Mouse (Mus musculus) layer of hippocampus, postnatal 10 days (tissue): ENCODE results near the gene Rnf166. TPM values are rescaled to one million over a fixed set of nuclear protein-coding genes. Genes with fewer than 3 reads are reported as not detected.

Experiments used
- microRNA-seq, 2 experiments: library from miRNA; unstranded; fragments of <30 nt; microRNA quantifications; one replicate each; pipeline ENCODE4 v1.2.0; 2021
- total RNA-seq, 2 experiments: library from RNA; stranded (reverse); gene quantifications; 2 replicates each; pipeline ENCODE4 v1.2.3; 2021

Gene Rnf166
- total RNA-seq, 2 experiments from 2014 or later, result 19.7 to 23.5 TPM

Small RNA genes within 50 kb of the gene (microRNA-seq; reads per million reads assigned to microRNA genes)
- gene Gm24366, result 0 reads per million in 2 experiments

Other genes starting within 250 kb of the Rnf166 start
- 10 to 100 TPM; 25.7 to 27.2 TPM for gene Zfpm1, start 193.9 kb downstream of the Rnf166 start, total RNA-seq
- 1 to 10 TPM in 1 of 2 experiments, under 1 TPM in 1; 0.83 to 1.3 TPM for gene Trhr2, start 115.3 kb downstream of the Rnf166 start, total RNA-seq
- gene Zc3h18, start 99.5 kb downstream of the Rnf166 start, total RNA-seq, result 10 to 100 TPM; 37.4 TPM
- not detected for gene Il17c, start 54.0 kb downstream of the Rnf166 start, total RNA-seq
- gene Cyba, start 43.1 kb downstream of the Rnf166 start, total RNA-seq, result 10 to 100 TPM; 11.6 to 12.8 TPM
- gene Mvd, start 32.6 kb downstream of the Rnf166 start, total RNA-seq, result 10 to 100 TPM; 50.9 to 56.4 TPM
- gene Snai3, start 15.3 kb downstream of the Rnf166 start, total RNA-seq, result not detected
- 10 to 100 TPM; 35.1 to 36.0 TPM for gene Ctu2, start 79 bp upstream of the Rnf166 start, total RNA-seq
- gene Piezo1, start 75.3 kb upstream of the Rnf166 start, total RNA-seq, result 1 to 10 TPM; 8.2 to 8.9 TPM
- gene Cdt1, start 92.0 kb upstream of the Rnf166 start, total RNA-seq, result 1 to 10 TPM; 3.0 to 5.0 TPM
- 10 to 100 TPM; 91.6 to 94.0 TPM for gene Aprt, start 100.8 kb upstream of the Rnf166 start, total RNA-seq
- 10 to 100 TPM; 10.6 to 10.7 TPM for gene Galns, start 135.4 kb upstream of the Rnf166 start, total RNA-seq
- 10 to 100 TPM; 75.6 to 79.9 TPM for gene Trappc2l, start 135.6 kb upstream of the Rnf166 start, total RNA-seq
- not detected for gene Pabpn1l, start 146.7 kb upstream of the Rnf166 start, total RNA-seq
- 10 to 100 TPM; 23.4 to 25.7 TPM for gene Cbfa2t3, start 223.0 kb upstream of the Rnf166 start, total RNA-seq